Mouse (Mus musculus) CD4-positive helper T cell, adult 2 months (primary cell): ENCODE measurements around the gene Uap1l1.

ENCODE experiments used
- DNase-seq: peaks from one replicate; pipeline ENCODE4 v3.0.0-alpha.2; 2012; ENCODE audit warnings: low read depth, missing footprints, low spot score

Uap1l1 gene

GRCm38 (mm10) chr2:25318971-25319773, 46.3 kb downstream of the Uap1l1 start, which contains the start of gene Grin1:
Gene Grin1, minus strand, starts transcription at chr2:25319187.
- peak; percentile 84 for DNase-seq

DNA sequence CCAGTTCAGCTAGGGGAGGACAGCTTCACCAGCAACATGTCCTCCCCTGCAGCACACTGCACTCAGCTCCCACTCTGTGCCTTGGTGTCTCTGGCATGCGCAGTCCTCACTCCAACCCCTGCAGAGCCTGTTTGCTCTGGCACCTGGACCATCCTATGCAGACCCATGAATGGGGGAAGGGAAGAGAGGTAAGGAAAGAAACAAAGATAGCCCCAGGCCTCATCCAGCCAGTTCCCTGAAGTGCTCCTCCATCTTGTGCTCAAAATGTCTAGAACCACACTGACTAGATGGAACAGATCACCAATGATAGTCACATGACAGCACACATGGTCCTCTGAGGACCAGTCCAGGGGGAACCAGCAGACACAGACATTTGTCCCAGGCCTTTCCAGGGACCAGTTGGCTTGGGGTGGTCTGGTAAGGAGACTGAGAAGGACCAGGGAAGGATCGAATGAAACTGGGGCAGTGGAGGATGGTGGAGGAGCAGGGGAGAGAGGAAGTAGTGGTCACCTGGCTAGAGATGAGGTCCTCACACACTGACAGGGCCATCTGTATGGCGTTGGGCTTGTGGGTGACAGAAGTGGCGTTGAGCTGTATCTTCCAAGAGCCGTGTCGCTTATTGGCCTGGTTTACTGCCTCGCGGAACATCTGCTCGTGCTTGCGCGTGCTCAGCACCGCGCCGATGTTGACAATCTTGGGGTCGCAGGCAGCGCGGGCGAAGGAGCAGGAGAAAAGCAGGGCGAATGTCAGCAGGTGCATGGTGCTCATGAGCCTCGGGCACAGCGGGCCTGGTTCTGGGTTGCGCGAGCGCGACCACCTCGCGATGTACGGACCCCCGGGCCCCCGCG, 47.1 kb downstream of the Uap1l1 start:
- no peak for DNase-seq

- DNase-seq = no peak
Observed at GRCm38 (mm10) chr2:25311491-25311891, 54.0 kb downstream of the Uap1l1 start.

DNA sequence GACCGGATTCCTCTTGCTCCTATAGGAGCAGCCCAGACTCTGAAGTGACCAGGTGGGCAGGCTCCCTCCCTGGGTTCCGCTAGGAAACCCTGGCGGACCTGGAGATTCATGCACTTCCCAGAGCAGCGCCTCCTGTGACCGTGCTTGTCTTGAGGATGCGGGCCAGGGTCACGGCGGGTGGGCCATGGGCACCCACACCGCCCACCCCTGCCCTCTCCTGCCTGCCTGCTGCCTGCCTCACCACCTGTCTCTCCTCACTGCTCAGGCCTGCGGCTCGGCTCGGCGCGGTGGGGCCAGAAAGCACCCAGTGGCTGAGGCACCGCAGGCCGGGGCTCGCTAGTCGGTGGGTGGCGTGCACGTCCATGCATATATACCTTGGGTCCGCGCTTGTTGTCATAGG, 54.5 kb downstream of the Uap1l1 start:
- DNase-seq = no peak

DNA sequence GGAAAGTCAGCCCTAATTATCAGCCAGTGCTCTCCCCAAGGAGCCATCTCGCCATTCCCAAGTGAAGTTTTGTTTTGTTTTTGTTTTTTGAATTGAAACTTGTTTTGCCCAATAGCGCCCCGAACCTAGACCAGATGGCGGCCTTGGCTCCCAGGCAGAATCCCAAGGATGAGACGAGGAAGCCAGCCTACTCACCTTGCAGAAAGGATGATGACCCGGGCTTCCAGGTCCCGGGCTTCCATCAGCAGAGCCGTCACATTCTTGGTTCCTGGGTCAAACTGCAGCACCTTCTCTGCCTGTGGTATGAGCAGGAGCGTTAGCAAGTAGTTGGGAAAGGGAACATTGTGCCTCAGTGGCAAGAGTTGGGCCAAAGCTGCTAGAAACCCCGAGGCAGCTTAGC, 55.3 kb downstream of the Uap1l1 start:
- no peak for DNase-seq
